Mouse (Mus musculus) heart, adult 2 months (tissue): ENCODE results near the gene Gab2.

Source experiments
- CTCF ChIP-seq: fragments of 200-600 bp; IDR thresholded peaks from 2 replicates; pipeline ENCODE4 v1.8.1; 2022; ENCODE audit warnings: antibody characterized with exemption, mild to moderate bottlenecking, moderate library complexity
- EP300 ChIP-seq: fragments of 200-500 bp; IDR thresholded peaks from 2 replicates; pipeline ENCODE4 v1.6.1; 2011; ENCODE audit warnings: low read depth, low read length, control low read depth; ENCODE audit not compliant: insufficient read depth
- POLR2A ChIP-seq: fragments of 200-500 bp; IDR thresholded peaks from 2 replicates; pipeline ENCODE4 v1.6.1; 2011; ENCODE audit warnings: mild to moderate bottlenecking, low read depth, low read length, control low read depth; ENCODE audit not compliant: insufficient read depth

DNA sequence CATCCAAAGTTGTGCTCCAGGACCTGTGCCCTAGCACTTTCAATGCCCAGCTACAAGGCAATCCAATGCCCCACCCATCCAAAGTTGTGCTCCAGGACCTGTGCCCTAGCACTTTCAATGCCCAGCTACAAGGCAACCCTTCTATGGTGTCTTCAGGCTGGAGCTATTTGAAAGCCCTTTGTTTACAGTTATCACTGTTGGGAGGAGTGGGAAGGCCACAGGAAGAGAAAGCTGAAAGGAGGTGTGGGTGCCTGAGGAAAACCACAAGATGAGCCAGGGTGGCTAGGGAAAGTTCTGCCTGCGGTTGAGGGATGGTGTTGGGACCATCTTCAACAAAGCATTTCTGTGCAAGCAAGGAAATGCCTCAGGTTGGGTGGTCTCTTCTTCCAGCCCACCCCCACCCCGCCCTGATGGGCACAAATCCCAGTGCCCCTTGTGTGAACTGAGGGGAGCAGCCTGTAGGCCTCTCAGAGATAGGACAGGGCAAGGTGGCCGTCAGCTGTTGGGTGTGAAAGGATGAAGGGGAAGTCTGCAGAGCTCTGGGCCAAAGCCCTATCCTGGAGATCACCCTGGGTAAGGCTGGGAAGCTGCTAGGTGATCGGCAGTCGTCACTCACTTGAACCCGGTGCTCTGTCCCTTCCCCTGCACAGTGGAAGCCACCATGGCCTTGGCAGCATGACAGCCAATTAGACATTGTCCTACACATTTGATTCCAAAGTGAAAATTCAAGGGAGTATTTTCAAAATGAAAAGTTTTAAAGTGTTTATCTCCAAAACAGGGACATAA lies 251.9 kb downstream of the Gab2 start:
- TF ChIP-seq CTCF (no peak), POLR2A (no peak), EP300 (no peak)
